Mouse (Mus musculus): ENCODE data around the gene Gm15013. TPM values are rescaled to one million over a fixed set of nuclear protein-coding genes. Genes with fewer than 3 reads are reported as not detected.
"Not testable (repeated sequence)": the region's sequence is repeated elsewhere in the genome, so short reads cannot be mapped to it uniquely, and the experiment has no call there.

The Gm15013 gene
- not detected in 2 replicates for polyA plus RNA-seq (2015; fragmentation: Nextera tagmentation; extraction: Ambion mirVana)

DNA sequence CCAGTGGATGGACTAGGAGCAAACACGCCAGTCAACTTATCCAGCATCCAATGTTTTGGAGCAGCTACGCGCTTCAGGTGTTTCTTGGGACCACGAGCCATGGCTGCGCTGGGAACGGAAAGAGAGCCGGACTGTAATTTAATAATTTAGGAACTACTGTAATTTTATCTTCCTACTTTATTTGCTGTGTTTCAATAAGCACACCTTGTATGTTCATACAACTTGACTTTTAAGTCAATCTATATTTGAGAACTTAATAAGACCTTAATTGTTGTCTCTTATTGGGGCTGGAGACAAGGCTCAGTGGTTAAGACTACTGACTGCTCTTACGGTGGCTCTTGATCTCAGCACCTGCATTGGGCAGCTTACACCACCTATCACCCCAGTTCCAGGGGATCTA is at the start of gene Gm15013:
Gene Gm15013, minus strand, starts transcription at position 101 of the 400 bp plus-strand sequence.
- no peak within 1 kb of the TSS for H3K4me3 ChIP-seq (replicated peaks)
- H3K9me3 ChIP-seq: no peaks in the 10 kb centered on the region
- no peak within 1 kb of the TSS for H3K4me2 ChIP-seq (replicated peaks)
- no peaks in the 10 kb centered on the region for H3K36me3 ChIP-seq
- no peaks in the 10 kb centered on the region for H3K4me1 ChIP-seq (replicated peaks)
- WGBS: 96% methylated on average over 8 of the region's 8 CpGs
- no peaks in the 10 kb centered on the region for H3K27me3 ChIP-seq
- H3K27ac ChIP-seq: no peak within 1 kb of the TSS
- H3K9ac ChIP-seq (replicated peaks): no peak within 1 kb of the TSS
- no peak for ATAC-seq

DNA sequence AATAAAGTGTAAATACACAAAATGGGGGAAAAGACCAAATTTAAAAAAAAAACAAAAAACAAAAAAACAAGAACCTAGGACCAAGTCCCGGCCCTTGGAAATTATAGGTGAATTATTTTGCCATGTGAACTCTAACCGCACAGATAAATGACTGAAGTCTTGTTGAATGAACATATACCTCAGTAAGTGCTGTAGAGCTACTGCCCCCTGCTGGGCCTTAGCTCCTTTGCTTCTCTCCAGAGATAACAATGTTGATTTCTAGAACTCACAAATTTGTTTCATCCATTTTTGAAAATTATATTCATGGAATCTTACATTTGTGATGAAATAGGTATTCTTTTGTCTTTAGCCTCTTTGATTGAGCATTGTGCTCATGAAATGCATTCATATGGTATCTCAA is 48.3 kb upstream of the Gm15013 start:
- no peak for ATAC-seq
- Histone ChIP-seq H3K9ac (replicated peaks) (no peak overlapping the region), H3K27ac (no peak overlapping the region), H3K4me2 (replicated peaks) (no peak overlapping the region), H3K4me3 (replicated peaks) (no peak overlapping the region), H3K27me3 (no peaks in the 10 kb centered on the region; the same call in 1 of the 2 replicates), H3K36me3 (no peaks in the 10 kb centered on the region), H3K9me3 (no peaks in the 10 kb centered on the region), H3K4me1 (replicated peaks) (no peaks in the 10 kb centered on the region)
- 90% methylated on average over 2 of the region's 2 CpGs for WGBS

DNA sequence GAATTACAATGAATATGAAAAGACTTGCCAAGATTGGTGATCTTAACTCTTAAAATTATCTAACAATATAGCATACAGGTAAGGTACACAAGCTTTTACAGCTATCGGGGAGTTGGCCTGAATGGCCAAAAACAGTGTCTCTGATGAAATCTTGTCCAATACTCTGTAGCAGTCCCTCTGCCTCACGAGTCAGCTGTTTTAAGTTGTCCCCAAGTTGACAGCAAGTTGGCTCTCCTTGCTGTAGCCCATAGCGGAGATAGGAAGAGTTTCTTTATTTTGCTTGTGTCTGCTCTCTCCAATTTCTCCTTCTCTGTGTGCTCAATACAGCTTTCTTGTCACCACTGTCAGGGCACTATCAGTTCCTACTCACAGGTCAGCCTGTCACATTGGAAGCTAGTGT is 44.4 kb upstream of the Gm15013 start:
- not testable (repeated sequence) for H3K4me3 ChIP-seq (replicated peaks); H3K27ac ChIP-seq; H3K4me2 ChIP-seq (replicated peaks); H3K36me3 ChIP-seq; ATAC-seq; H3K27me3 ChIP-seq; H3K9ac ChIP-seq (replicated peaks); H3K4me1 ChIP-seq (replicated peaks); H3K9me3 ChIP-seq
- 82% methylated on average over 3 of the region's 3 CpGs for WGBS

DNA sequence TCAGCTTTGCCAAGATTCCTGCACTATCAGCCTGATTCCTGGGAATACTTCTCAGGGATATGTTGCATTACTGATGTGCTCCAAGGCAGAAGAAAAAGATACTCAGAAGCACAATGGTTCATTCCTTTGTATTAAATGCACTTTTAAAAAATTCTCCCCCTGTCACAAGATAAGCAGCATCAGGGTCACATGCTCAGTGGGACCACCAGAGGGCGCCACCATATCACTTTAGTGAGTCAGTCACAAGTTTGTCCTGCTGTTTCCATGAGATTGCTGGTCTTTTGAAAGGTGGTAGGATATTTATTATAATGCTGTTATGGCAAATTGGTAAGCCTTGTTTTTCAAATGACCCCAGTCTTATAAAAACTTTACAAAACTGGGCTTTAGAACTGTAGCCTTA is 37.6 kb upstream of the Gm15013 start:
- Histone ChIP-seq H3K4me2 (replicated peaks) (no peak overlapping the region), H3K4me3 (replicated peaks) (no peak overlapping the region), H3K4me1 (replicated peaks) (no peaks in the 10 kb centered on the region), H3K27ac (no peak overlapping the region), H3K27me3 (peaks cover 5% of the 10 kb centered on the region; the same call in 1 of the 2 replicates), H3K9ac (replicated peaks) (no peak overlapping the region), H3K9me3 (no peaks in the 10 kb centered on the region; the same call in 1 of the 2 replicates), H3K36me3 (no peaks in the 10 kb centered on the region)
- 0% methylated on average over 1 of the region's 1 CpGs for WGBS
- no peak for ATAC-seq

DNA sequence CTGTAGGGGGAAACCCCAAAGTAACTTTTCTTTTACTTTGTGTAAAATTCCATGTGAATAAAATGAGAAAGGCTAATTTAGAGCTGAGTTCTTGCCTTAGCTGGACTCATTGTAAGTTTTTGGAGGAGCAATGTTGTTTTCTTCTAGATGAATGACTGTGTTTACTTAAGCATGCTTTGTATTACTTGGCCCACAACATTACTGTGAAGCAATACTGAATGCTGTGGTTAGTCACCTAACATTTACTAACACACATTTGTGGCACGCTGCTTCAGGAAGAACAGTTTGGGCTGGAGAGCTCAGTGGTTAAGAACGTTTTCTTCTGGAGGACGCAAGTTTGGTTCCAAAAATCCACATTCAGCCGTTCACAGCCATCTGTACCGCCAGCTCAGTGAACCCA is 22.8 kb upstream of the Gm15013 start:
- no peak for ATAC-seq
- no peaks in the 10 kb centered on the region for H3K36me3 ChIP-seq
- H3K27me3 ChIP-seq: 0 out of 2 replicates have a peak, but pooled peaks cover 6% of the 10 kb centered on the region
- H3K4me2 ChIP-seq (replicated peaks): no peak overlapping the region
- H3K27ac ChIP-seq: no peak overlapping the region
- WGBS: 90% methylated on average over 5 of the region's 5 CpGs
- H3K9ac ChIP-seq (replicated peaks): no peak overlapping the region
- H3K9me3 ChIP-seq: no peaks in the 10 kb centered on the region
- no peak overlapping the region for H3K4me3 ChIP-seq (replicated peaks)
- no peaks in the 10 kb centered on the region for H3K4me1 ChIP-seq (replicated peaks)

DNA sequence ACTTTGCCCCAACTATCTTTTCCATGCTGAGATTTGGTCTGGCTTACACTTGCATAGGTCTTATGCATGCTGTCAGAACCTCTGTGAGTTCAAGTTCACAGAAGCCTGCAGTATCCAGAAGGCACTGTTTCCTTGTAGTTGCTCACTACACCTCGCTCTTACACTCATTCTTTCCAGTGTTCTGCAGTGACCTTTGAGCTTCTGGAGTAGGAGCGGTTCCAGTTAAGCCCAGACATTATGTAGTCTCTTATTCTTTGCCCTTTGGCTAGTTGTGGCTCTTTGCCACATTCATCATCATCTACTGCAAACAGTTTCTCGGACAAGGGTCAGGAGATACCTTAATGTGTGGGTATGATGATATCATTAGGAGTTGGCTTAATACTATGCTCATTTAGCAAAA is 16.3 kb upstream of the Gm15013 start:
- ATAC-seq: no peak

DNA sequence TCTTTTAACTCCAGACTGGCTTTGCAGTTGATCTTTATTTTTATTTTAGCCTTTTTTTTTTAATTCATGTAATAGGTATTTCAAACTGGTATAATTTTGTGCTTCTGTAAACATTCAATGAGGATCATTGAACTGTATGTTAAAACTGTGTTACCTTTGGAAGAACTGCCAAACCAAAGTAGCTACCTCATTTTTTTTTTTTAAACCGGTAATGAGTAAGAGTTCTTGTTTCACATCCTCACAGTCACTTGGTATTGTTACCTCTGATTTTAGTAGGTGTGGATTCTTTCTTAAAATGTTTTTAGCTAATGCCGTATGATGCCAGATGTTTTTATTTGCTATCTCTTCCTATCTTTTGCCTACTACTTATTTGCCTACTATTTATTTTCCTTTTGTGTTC is 8.1 kb upstream of the Gm15013 start:
- H3K36me3 ChIP-seq: no peaks in the 10 kb centered on the region
- no peaks in the 10 kb centered on the region for H3K9me3 ChIP-seq
- no peak overlapping the region for H3K4me3 ChIP-seq (replicated peaks)
- no peaks in the 10 kb centered on the region for H3K4me1 ChIP-seq (replicated peaks)
- 88% methylated on average over 2 of the region's 2 CpGs for WGBS
- no peak overlapping the region for H3K9ac ChIP-seq (replicated peaks)
- no peak overlapping the region for H3K4me2 ChIP-seq (replicated peaks)
- H3K27me3 ChIP-seq: peaks cover 11% of the 10 kb centered on the region; the same call in 1 of the 2 replicates
- no peak for ATAC-seq
- no peak overlapping the region for H3K27ac ChIP-seq

More for the DNA sequence above, 16.3 kb upstream of the Gm15013 start:
- H3K9me3 ChIP-seq: no peaks in the 10 kb centered on the region
- H3K27ac ChIP-seq: no peak overlapping the region
- 80% methylated on average over 3 of the region's 3 CpGs for WGBS
- no peak overlapping the region for H3K9ac ChIP-seq (replicated peaks)
- peaks cover 14% of the 10 kb centered on the region; the same call in 1 of the 2 replicates for H3K27me3 ChIP-seq
- H3K4me3 ChIP-seq (replicated peaks): no peak overlapping the region
- H3K4me1 ChIP-seq (replicated peaks): no peaks in the 10 kb centered on the region
- no peaks in the 10 kb centered on the region for H3K36me3 ChIP-seq
- H3K4me2 ChIP-seq (replicated peaks): no peak overlapping the region

DNA sequence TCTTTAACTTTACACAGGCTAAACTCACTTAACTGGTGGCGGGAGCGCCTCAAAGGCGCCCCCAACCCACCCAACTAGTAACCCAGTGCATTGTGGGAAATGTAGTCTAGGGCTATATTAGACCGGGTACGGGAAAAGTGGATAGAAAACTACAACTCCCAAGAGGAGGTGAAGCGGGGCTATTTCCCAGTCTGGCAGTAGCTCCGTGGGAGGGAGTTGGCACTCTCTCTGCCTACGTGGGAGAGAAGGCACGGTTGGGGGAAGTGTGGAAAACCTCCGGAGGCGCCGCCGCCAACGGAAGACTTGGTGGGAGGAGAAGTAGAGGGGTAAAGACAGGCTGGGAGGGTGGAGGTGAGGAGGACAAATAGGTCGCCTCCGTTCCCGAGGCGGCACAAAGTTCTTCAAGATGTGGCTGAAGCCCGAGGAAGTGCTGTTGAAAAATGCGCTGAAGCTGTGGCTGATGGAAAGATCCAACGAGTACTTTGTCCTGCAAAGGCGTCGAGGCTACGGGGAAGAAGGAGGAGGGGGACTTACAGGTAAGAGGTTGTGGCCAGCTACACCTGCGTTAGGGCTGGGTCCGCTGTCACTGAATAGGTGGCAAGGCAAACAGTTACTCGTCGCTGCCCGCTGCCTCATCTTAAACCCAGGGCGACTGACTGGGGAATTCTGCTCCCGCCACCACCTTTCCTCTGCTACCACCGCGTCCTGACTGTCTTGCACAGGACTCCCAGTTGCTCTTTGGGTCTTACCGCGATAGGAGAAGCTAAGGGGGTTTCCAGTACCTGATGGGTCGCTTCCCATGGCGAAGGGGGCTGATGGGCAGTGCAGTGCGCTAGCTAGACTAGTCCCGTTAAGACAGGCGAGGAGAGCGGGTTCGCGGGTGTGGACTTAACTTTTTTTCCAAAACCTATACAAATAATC is 29.2 kb downstream of the Gm15013 start, which contains the start of gene Tbc1d8b:
Gene Tbc1d8b, plus strand, starts transcription at position 222 of the 921 bp plus-strand sequence.
- H3K9me3 ChIP-seq: no peaks in the 10 kb centered on the region
- H3K9ac ChIP-seq (replicated peaks): peak within 1 kb of the TSS; percentile 44; the same call in 1 of the 2 replicates
- H3K27me3 ChIP-seq: peaks cover 8% of the 10 kb centered on the region; the same call in 1 of the 2 replicates
- no peaks in the 10 kb centered on the region for H3K36me3 ChIP-seq
- WGBS: 17% methylated on average over 43 of the region's 43 CpGs
- no peaks in the 10 kb centered on the region for H3K4me1 ChIP-seq (replicated peaks)
- ATAC-seq: peak; percentile 100
- peak within 1 kb of the TSS; percentile 51 for H3K4me3 ChIP-seq (replicated peaks)
- peak within 1 kb of the TSS; percentile 69 for H3K4me2 ChIP-seq (replicated peaks)
- no peak within 1 kb of the TSS for H3K27ac ChIP-seq

DNA sequence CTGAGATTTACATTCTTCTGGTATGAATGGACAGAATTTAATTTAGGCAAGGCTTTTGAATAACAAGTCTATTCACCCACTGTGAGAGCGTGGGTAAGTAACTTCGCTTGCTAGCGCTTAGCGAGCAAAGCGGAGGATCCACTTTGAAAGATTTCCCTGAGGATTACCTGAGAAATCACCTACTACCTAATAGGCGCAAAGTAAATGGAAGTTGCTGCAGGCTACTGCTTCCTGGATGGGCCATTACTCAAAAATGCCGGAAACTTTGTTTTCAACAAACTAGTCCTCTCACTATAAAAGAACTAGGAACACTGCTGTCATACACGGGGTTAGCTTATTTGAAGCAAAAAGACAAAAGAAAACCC is 29.9 kb downstream of the Gm15013 start:
- no peak; the same call in 1 of the 2 replicates for ATAC-seq
- H3K9ac ChIP-seq (replicated peaks): no peak overlapping the region
- 28% methylated on average over 8 of the region's 8 CpGs for WGBS

DNA sequence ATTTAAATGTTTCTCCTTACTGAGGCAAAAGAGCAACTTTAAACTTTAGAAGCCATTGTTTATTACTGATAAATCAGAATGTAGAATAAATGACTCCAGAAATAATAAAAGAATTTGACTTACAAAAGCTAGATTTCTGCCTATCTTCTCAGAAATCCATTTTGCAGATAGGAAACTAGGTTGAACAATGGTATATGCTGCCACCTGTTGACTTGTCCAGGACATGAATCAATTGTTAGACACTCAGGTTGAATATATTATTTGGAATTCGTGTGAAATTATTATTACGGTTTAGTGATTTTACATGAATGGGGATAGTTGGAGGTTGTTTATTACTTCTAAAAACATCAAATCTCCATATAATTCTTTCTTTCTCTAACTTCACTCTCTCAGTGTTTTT is 48.5 kb downstream of the Gm15013 start:
- Histone ChIP-seq H3K9me3 (no peaks in the 10 kb centered on the region), H3K27ac (no peak overlapping the region), H3K27me3 (peaks cover 13% of the 10 kb centered on the region; the same call in 1 of the 2 replicates), H3K4me2 (replicated peaks) (no peak overlapping the region), H3K36me3 (no peaks in the 10 kb centered on the region), H3K9ac (replicated peaks) (no peak overlapping the region), H3K4me1 (replicated peaks) (no peaks in the 10 kb centered on the region), H3K4me3 (replicated peaks) (no peak overlapping the region)
- ATAC-seq: no peak
- 80% methylated on average over 2 of the region's 2 CpGs for WGBS

More for the DNA sequence above, 29.9 kb downstream of the Gm15013 start:
- Histone ChIP-seq H3K27me3 (peaks cover 8% of the 10 kb centered on the region; the same call in 1 of the 2 replicates), H3K4me2 (replicated peaks) (peak overlapping the region; percentile 69), H3K27ac (no peak overlapping the region), H3K36me3 (no peaks in the 10 kb centered on the region), H3K4me3 (replicated peaks) (peak overlapping the region; percentile 51), H3K4me1 (replicated peaks) (no peaks in the 10 kb centered on the region), H3K9me3 (no peaks in the 10 kb centered on the region)

All from midbrain, embryonic 13.5 days (tissue).